Mouse (Mus musculus) MEL (cell line): ENCODE results near the gene Galnt2. TPM values are rescaled to one million over a fixed set of nuclear protein-coding genes. Genes with fewer than 3 reads are reported as not detected.

Source experiments
- DNase-seq: peaks from one replicate; pipeline ENCODE4 v3.0.0; 2011; ENCODE audit warnings: low read depth, low spot score
- H3K27ac ChIP-seq: 2 replicates; pipeline ENCODE4 v1.5.1; 2012; ENCODE audit warnings: low read depth, mild to moderate bottlenecking, control low read depth, low read length, moderate library complexity; ENCODE audit not compliant: control insufficient read depth
- H3K27me3 ChIP-seq, 2 experiments: fragments of 150-350 bp in 1 of 2; sonication (generic) in 1 of 2; 2 replicates each; pipeline ENCODE4 v1.6.1; 2012; ENCODE audit warnings: low read length in 2 of 2, mild to moderate bottlenecking in 2 of 2, improper control_type of control experiment in 1 of 2, moderate library complexity in 1 of 2; ENCODE audit not compliant: insufficient read depth in 2 of 2, control insufficient read depth in 1 of 2
- H3K36me3 ChIP-seq, 2 experiments: 2 replicates each; pipeline ENCODE4 v1.6.1; 2012 to 2014; ENCODE audit warnings: low read length in 2 of 2, improper control_type of control experiment in 1 of 2, inconsistent platforms in 1 of 2, mild to moderate bottlenecking in 1 of 2; ENCODE audit not compliant: insufficient read depth in 2 of 2, control insufficient read depth in 1 of 2
- H3K4me1 ChIP-seq, 2 experiments: fragments of 150-350 bp in 1 of 2; sonication (generic) in 1 of 2; 2 replicates each; pipeline ENCODE4 v1.6.1; 2012; ENCODE audit warnings: low read length in 2 of 2, improper control_type of control experiment in 1 of 2, mild to moderate bottlenecking in 1 of 2; ENCODE audit not compliant: insufficient read depth in 2 of 2, control insufficient read depth in 1 of 2
- H3K4me3 ChIP-seq, 2 experiments: fragments of 150-350 bp in 1 of 2; sonication (generic) in 1 of 2; 2 replicates each; pipeline ENCODE4 v1.5.1; 2012; ENCODE audit warnings: low read depth in 2 of 2, low read length in 2 of 2, mild to moderate bottlenecking in 2 of 2, moderate library complexity in 2 of 2, control low read depth in 1 of 2, improper control_type of control experiment in 1 of 2; ENCODE audit not compliant: control insufficient read depth in 1 of 2, insufficient read depth in 1 of 2
- H3K79me2 ChIP-seq: 2 replicates; pipeline ENCODE4 v1.6.1; 2012; ENCODE audit warnings: mild to moderate bottlenecking, low read length, moderate library complexity; ENCODE audit not compliant: control insufficient read depth, poor library complexity, insufficient read depth
- H3K9ac ChIP-seq: 2 replicates; pipeline ENCODE4 v1.6.1; 2012; ENCODE audit warnings: low read depth, mild to moderate bottlenecking, control low read depth, low read length, moderate library complexity; ENCODE audit not compliant: control insufficient read depth, poor library complexity, severe bottlenecking
- H3K9me3 ChIP-seq: fragments of 150-350 bp; sonication (generic); replicated peaks from 2 replicates; pipeline ENCODE4 v1.6.1; 2012; ENCODE audit warnings: mild to moderate bottlenecking, low read length, improper control_type of control experiment, moderate library complexity; ENCODE audit not compliant: insufficient read depth
- CHD2 ChIP-seq: IDR thresholded peaks from 2 replicates; pipeline ENCODE4 v1.6.1; 2011; ENCODE audit warnings: low read length, improper control_type of control experiment
- CTCF ChIP-seq, 3 experiments: IDR thresholded peaks in 2 of 3; conservative IDR thresholded peaks in 1 of 3; 2 replicates each; pipeline ENCODE4 v1.5.1; 2011 to 2012; ENCODE audit warnings: low read length in 3 of 3, low read depth in 2 of 3, mild to moderate bottlenecking in 2 of 3, improper control_type of control experiment in 1 of 3, inconsistent platforms in 1 of 3, mixed read lengths in 1 of 3, moderate library complexity in 1 of 3; ENCODE audit not compliant: control insufficient read depth in 1 of 3, insufficient read depth in 1 of 3, poor library complexity in 1 of 3, severe bottlenecking in 1 of 3
- GABPA ChIP-seq: IDR thresholded peaks from 2 replicates; pipeline ENCODE4 v1.6.1; 2012; ENCODE audit warnings: low read depth, mild to moderate bottlenecking, inconsistent platforms, low read length, improper control_type of control experiment, moderate library complexity
- GATA1 ChIP-seq: IDR thresholded peaks from 2 replicates; pipeline ENCODE4 v1.6.1; 2011; ENCODE audit warnings: low read depth, low read length, improper control_type of control experiment
- HCFC1 ChIP-seq: IDR thresholded peaks from 2 replicates; pipeline ENCODE4 v1.6.1; 2012; ENCODE audit warnings: low read depth, mild to moderate bottlenecking, inconsistent platforms, low read length, improper control_type of control experiment, moderate library complexity
- MAFK ChIP-seq: IDR thresholded peaks from 2 replicates; pipeline ENCODE4 v1.6.1; 2011; ENCODE audit warnings: low read depth, mild to moderate bottlenecking, low read length, improper control_type of control experiment, borderline replicate concordance
- MEF2A ChIP-seq: IDR thresholded peaks from 2 replicates; pipeline ENCODE4 v1.6.1; 2014; ENCODE audit warnings: low read depth, mild to moderate bottlenecking, inconsistent platforms, low read length, improper control_type of control experiment; ENCODE audit not compliant: poor library complexity, insufficient replicate concordance, severe bottlenecking; ENCODE audit errors: extremely low read depth
- MYB ChIP-seq: IDR thresholded peaks from 2 replicates; pipeline ENCODE4 v1.6.1; 2011; ENCODE audit warnings: mild to moderate bottlenecking, low read depth, low read length, improper control_type of control experiment
- NELFE ChIP-seq: IDR thresholded peaks from 2 replicates; pipeline ENCODE4 v1.6.1; 2011; ENCODE audit warnings: low read depth, low read length, improper control_type of control experiment
- POLR2A ChIP-seq, 2 experiments: IDR thresholded peaks; 2 replicates each; pipeline ENCODE4 v1.6.1; 2011 to 2012; ENCODE audit warnings: low read length in 2 of 2, mild to moderate bottlenecking in 2 of 2, control low read depth in 1 of 2, improper control_type of control experiment in 1 of 2, low read depth in 1 of 2, moderate library complexity in 1 of 2; ENCODE audit not compliant: control insufficient read depth in 1 of 2, insufficient read depth in 1 of 2, poor library complexity in 1 of 2
- TAL1 ChIP-seq: IDR thresholded peaks from 2 replicates; pipeline ENCODE4 v1.6.1; 2012; ENCODE audit warnings: mild to moderate bottlenecking, inconsistent platforms, low read length, moderate library complexity, mixed read lengths
- UBTF ChIP-seq: IDR thresholded peaks from 2 replicates; pipeline ENCODE4 v1.6.1; 2012; ENCODE audit warnings: low read depth, mild to moderate bottlenecking, inconsistent platforms, low read length, improper control_type of control experiment, moderate library complexity, borderline replicate concordance; ENCODE audit not compliant: insufficient read depth
- USF1 ChIP-seq: IDR thresholded peaks from 2 replicates; pipeline ENCODE4 v1.6.1; 2014; ENCODE audit warnings: low read depth, mild to moderate bottlenecking, inconsistent platforms, low read length, improper control_type of control experiment, moderate library complexity
- USF2 ChIP-seq, 2 experiments: IDR thresholded peaks; 2 replicates each; pipeline ENCODE4 v1.6.1; 2011 to 2012; ENCODE audit warnings: improper control_type of control experiment in 2 of 2, low read length in 2 of 2, borderline replicate concordance in 1 of 2, inconsistent platforms in 1 of 2, low read depth in 1 of 2, mild to moderate bottlenecking in 1 of 2; ENCODE audit not compliant: insufficient read depth in 1 of 2
- ZNF384 ChIP-seq: IDR thresholded peaks from 2 replicates; pipeline ENCODE4 v1.6.1; 2012; ENCODE audit warnings: low read depth, mild to moderate bottlenecking, inconsistent platforms, low read length, improper control_type of control experiment
- polyA plus RNA-seq, 2 experiments: library from polyadenylated mRNA; stranded (reverse) in 1 of 2; unstranded in 1 of 2; fragments of >175 nt in 1 of 2; fragments of >200 nt in 1 of 2; gene quantifications; 2 replicates each; pipeline versions ENCODE4 v1.2.1 to v1.2.4; 2012; ENCODE audit warnings: low replicate concordance in 2 of 2, low read depth in 1 of 2; ENCODE audit not compliant: insufficient read length in 2 of 2, insufficient read depth in 1 of 2, missing spikeins in 1 of 2
- total RNA-seq: library from RNA; depleted of rRNA; stranded (reverse); fragments of 300-350 nt; gene quantifications from 2 replicates; pipeline ENCODE4 v1.2.3, GENCODE M21; 2012

Gene Galnt2
- total and polyA plus RNA-seq, 3 experiments, result 12.0 to 14.5 TPM; not detected in 1

DNA sequence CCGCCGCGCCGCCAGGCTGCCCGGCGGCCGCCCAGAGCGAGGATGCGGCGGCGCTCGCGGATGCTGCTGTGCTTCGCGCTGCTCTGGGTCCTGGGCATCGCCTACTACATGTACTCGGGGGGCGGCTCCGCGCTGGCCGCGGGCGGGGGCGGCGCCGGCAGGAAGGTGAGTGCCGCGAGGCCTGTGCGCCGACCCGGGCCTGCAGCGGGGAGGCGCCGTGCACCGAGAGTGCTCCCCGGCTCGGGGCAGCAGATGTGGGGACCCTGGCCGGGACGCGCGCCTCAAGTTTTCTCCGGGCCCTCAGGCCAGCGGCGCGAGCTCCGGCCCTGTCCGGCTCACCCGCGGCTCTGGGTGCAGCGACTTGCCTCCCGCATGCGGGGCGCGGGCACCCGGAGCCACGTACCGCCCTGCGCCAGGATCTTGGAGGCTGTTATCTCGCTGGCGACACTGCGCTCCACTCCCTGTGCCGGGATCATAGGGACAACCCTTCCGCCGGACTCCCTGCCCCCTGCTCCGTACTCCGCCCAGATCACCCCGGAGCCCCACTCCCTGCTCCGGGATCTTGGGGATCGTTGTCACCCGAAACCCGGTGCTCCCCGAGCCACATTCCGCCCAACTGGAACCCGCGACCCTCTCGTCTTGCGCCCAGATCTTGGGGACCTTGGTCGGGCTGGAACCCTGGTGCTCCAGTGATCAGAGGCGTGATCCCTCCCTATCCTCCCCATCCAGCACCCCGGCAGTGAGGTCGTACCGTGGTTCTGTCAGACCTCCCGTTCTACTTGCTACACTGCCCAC is 491 bp downstream of the Galnt2 start:
- H3K27ac ChIP-seq, result no peak overlapping the region
- peak overlapping the region; percentile 68 to 79 for H3K4me3 ChIP-seq
- no peaks in the 10 kb centered on the region for H3K36me3 ChIP-seq
- TF ChIP-seq POLR2A (IDR thresholded peaks at IDR 0.05; ENCODE audit: control insufficient read depth in 1 of 2, insufficient read depth in 1 of 2, low read depth in 1 of 2, low read length in 2 of 2, poor library complexity in 1 of 2), result peak in 1 of 2 experiments; percentile 39; a peak in 1 of 4 replicates
- no peak for TF ChIP-seq ZNF384
- TF ChIP-seq HCFC1, result 0 out of 2 replicates have a peak, but pooled peaks have one; percentile 6
- no peak for TF ChIP-seq GABPA
- no peak for TF ChIP-seq MAFK
- H3K27me3 ChIP-seq, result no peaks in the 10 kb centered on the region
- no peaks in the 10 kb centered on the region for H3K9me3 ChIP-seq
- H3K79me2 ChIP-seq, result peaks cover 2% of the 10 kb centered on the region; the same call in 1 of the 2 replicates
- DNase-seq, result peak; percentile 46
- H3K4me1 ChIP-seq, result peaks cover 0 to 6% of the 10 kb centered on the region in 2 experiments; a peak in 2 of 4 replicates
- H3K9ac ChIP-seq, result peak overlapping the region; percentile 77

DNA sequence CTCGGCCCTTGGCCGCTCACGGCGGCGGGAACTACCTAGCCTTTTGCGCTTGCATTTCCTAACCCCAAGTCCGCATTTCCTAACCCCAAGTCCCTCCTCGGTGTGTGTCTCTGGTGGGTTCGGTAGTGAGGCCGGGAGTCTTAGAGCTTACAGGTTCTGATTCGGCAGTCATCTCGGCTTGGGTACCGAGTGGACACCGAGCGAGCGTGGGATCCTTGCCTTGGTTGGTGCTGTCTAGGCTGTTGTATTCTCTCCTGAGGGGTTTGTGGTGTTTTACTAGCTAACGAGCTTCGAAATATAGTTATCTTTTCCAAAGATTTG is 1.0 kb downstream of the Galnt2 start:
- Histone ChIP-seq H3K79me2 (peaks cover 2% of the 10 kb centered on the region; the same call in 1 of the 2 replicates), H3K4me1 (peaks cover 0 to 6% of the 10 kb centered on the region in 2 experiments; a peak in 2 of 4 replicates), H3K9me3 (no peaks in the 10 kb centered on the region), H3K27me3 (no peaks in the 10 kb centered on the region), H3K27ac (no peak overlapping the region), H3K9ac (peak overlapping the region; percentile 77), H3K4me3 (peak overlapping the region; percentile 68 to 79), H3K36me3 (no peaks in the 10 kb centered on the region)
- no peak for TF ChIP-seq USF1
- TF ChIP-seq TAL1, result no peak
- no peak for TF ChIP-seq USF2 (IDR thresholded peaks at IDR 0.05; ENCODE audit: borderline replicate concordance in 1 of 2, insufficient read depth in 1 of 2, low read depth in 1 of 2, low read length in 2 of 2)
- TF ChIP-seq MYB, result no peak
- TF ChIP-seq CHD2, result no peak
- TF ChIP-seq UBTF, result no peak
- TF ChIP-seq GATA1, result no peak
- TF ChIP-seq CTCF (IDR thresholded peaks at IDR 0.05 in 2 of 3, conservative IDR thresholded peaks at IDR 0.05 in 1 of 3; ENCODE audit: control insufficient read depth in 1 of 3, insufficient read depth in 1 of 3, low read depth in 2 of 3, low read length in 3 of 3, poor library complexity in 1 of 3, severe bottlenecking in 1 of 3), result no peak
- no peak for TF ChIP-seq NELFE
- TF ChIP-seq MEF2A, result no peak
- DNase-seq, result no peak
